Mouse (Mus musculus) heart, embryonic 15.5 days (tissue): ENCODE data around the gene 4430402I18Rik. TPM values are rescaled to one million over a fixed set of nuclear protein-coding genes. Genes with fewer than 3 reads are reported as not detected.

Experiments used
- ATAC-seq: fragments of 200-750 bp; cut with Nextera tagmentation; replicated peaks from 2 replicates; pipeline ENCODE4 v1.8.0; 2017; ENCODE audit warnings: low read depth, moderate TSS enrichment; ENCODE audit not compliant: insufficient number of reproducible peaks, insufficient read depth, low FRiP score
- H3K27ac ChIP-seq: fragments of 300-500 bp; sonication (generic); 2 replicates; pipeline ENCODE4 v1.5.1; 2015; ENCODE audit warnings: mild to moderate bottlenecking, inconsistent platforms
- H3K27me3 ChIP-seq: fragments of 300-500 bp; sonication (generic); 2 replicates; pipeline ENCODE4 v1.6.1; 2015; ENCODE audit warnings: inconsistent platforms
- H3K36me3 ChIP-seq: fragments of 300-500 bp; sonication (generic); 2 replicates; pipeline ENCODE4 v1.6.1; 2015; ENCODE audit warnings: mild to moderate bottlenecking, inconsistent platforms
- H3K4me1 ChIP-seq: fragments of 300-500 bp; sonication (generic); replicated peaks from 2 replicates; pipeline ENCODE4 v1.6.1; 2015; ENCODE audit warnings: inconsistent platforms
- H3K4me2 ChIP-seq: fragments of 300-500 bp; sonication (generic); 2 replicates; pipeline ENCODE4 v1.6.1; 2015; ENCODE audit warnings: inconsistent platforms, mild to moderate bottlenecking, moderate library complexity
- H3K4me3 ChIP-seq: fragments of 300-500 bp; sonication (generic); 2 replicates; pipeline ENCODE4 v1.5.1; 2015; ENCODE audit warnings: mild to moderate bottlenecking, inconsistent platforms
- H3K9ac ChIP-seq: fragments of 300-500 bp; sonication (generic); 2 replicates; pipeline ENCODE4 v1.6.1; 2015; ENCODE audit warnings: mild to moderate bottlenecking, inconsistent platforms
- H3K9me3 ChIP-seq: fragments of 300-500 bp; sonication (generic); replicated peaks from 2 replicates; pipeline ENCODE4 v1.6.1; 2016; ENCODE audit warnings: inconsistent platforms
- WGBS: fragments of 180-500 bp; shearing (Covaris S2); methylation state at CpG from one replicate; pipeline ENCODE4 v1.1.7; 2015; ENCODE audit warnings: mixed read lengths; 5-methylcytosine and 5-hydroxymethylcytosine counted together
- polyA plus RNA-seq: library from polyadenylated mRNA; unstranded; fragments of >200 nt; fragmentation: Nextera tagmentation; extraction: Ambion mirVana; gene quantifications from 2 replicates; pipeline ENCODE4 v1.2.1, GENCODE M21; 2015

The 4430402I18Rik gene
- polyA plus RNA-seq, 1 experiment from 2014 or later, result 11.4 TPM

- no peak for ATAC-seq
- no peaks in the 10 kb centered on the region for H3K4me1 ChIP-seq
- H3K9ac ChIP-seq, result no peak overlapping the region
- no peaks in the 10 kb centered on the region for H3K9me3 ChIP-seq
- WGBS, result 90% methylated on average over 10 of the region's 10 CpGs
- H3K4me3 ChIP-seq, result no peak overlapping the region
- H3K36me3 ChIP-seq, result no peaks in the 10 kb centered on the region
- no peak overlapping the region for H3K4me2 ChIP-seq
- no peak overlapping the region for H3K27ac ChIP-seq
- no peaks in the 10 kb centered on the region for H3K27me3 ChIP-seq
These were observed 104.0 kb downstream of the 4430402I18Rik start for GRCm38 (mm10) chr19:28863626-28864025.

- H3K9ac ChIP-seq, result no peak overlapping the region
- WGBS, result 78% methylated on average over 2 of the region's 2 CpGs
- no peak overlapping the region for H3K27ac ChIP-seq
- H3K9me3 ChIP-seq, result no peaks in the 10 kb centered on the region
- no peaks in the 10 kb centered on the region for H3K27me3 ChIP-seq
- no peaks in the 10 kb centered on the region for H3K4me1 ChIP-seq
- no peak overlapping the region for H3K4me2 ChIP-seq
- H3K4me3 ChIP-seq, result no peak overlapping the region
- ATAC-seq, result no peak
- no peaks in the 10 kb centered on the region for H3K36me3 ChIP-seq
These were observed 107.4 kb downstream of the 4430402I18Rik start for GRCm38 (mm10) chr19:28860246-28860645.

GRCm38 (mm10) chr19:28854831-28855230 is 112.8 kb downstream of the 4430402I18Rik start:
- no peaks in the 10 kb centered on the region for H3K27me3 ChIP-seq
- no peaks in the 10 kb centered on the region for H3K4me1 ChIP-seq
- no peaks in the 10 kb centered on the region for H3K9me3 ChIP-seq
- WGBS, result 71% methylated on average over 1 of the region's 1 CpGs
- H3K36me3 ChIP-seq, result no peaks in the 10 kb centered on the region
- H3K27ac ChIP-seq, result no peak overlapping the region
- H3K4me2 ChIP-seq, result no peak overlapping the region
- H3K4me3 ChIP-seq, result no peak overlapping the region
- no peak for ATAC-seq
- H3K9ac ChIP-seq, result no peak overlapping the region

DNA sequence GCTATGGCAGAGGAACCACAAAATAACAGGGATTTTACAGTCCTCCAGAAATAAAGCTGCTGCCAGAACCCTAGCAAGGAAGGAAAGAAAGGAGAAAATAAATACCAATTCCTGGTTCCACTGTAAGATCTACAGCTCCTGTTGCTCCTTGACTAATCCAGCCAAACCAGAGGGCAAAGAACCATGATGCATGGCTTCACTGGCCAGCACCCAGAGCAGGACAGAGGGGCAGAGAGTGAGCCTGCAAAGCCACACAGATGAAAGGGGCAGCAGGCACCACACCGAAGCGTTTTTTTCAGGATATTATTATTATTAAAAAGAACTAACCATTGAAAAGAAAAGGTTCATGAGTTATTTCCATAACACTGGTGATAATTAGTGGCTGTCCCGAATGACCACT is 115.6 kb downstream of the 4430402I18Rik start:
- Histone ChIP-seq H3K27ac (no peak overlapping the region), H3K4me1 (no peaks in the 10 kb centered on the region), H3K9me3 (no peaks in the 10 kb centered on the region), H3K36me3 (no peaks in the 10 kb centered on the region), H3K4me3 (no peak overlapping the region), H3K9ac (no peak overlapping the region), H3K27me3 (no peaks in the 10 kb centered on the region), H3K4me2 (no peak overlapping the region)
- WGBS, result 85% methylated on average over 3 of the region's 3 CpGs
- no peak for ATAC-seq

DNA sequence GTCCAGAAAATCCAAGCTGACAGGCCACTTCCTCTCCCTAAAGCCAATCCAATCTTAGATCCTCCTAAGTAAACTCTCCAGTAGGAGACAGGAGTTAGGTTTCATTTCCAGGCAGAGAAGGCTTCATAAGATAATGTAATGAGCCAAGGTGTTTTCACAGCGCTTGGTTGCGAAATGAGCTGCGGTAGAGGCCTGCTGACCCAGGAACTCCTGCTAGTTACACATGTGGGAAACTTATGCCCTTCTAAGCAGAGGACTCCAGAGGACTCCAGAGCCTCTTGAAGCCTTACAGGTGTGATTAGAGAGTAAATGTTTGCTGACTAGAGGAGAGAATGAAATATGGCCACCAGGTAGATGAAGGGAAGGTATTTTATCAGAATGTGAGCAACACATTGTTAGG is 117.1 kb downstream of the 4430402I18Rik start:
- Histone ChIP-seq H3K4me3 (no peak overlapping the region), H3K4me1 (no peaks in the 10 kb centered on the region), H3K9me3 (no peaks in the 10 kb centered on the region), H3K4me2 (no peak overlapping the region), H3K27me3 (no peaks in the 10 kb centered on the region), H3K36me3 (no peaks in the 10 kb centered on the region), H3K9ac (no peak overlapping the region), H3K27ac (no peak overlapping the region)
- ATAC-seq, result no peak
- WGBS, result 77% methylated on average over 3 of the region's 3 CpGs

- 49% methylated on average over 8 of the region's 8 CpGs for WGBS
- Histone ChIP-seq H3K9ac (no peak overlapping the region), H3K27ac (no peak overlapping the region), H3K36me3 (no peaks in the 10 kb centered on the region), H3K4me1 (0 out of 2 replicates have a peak, but pooled peaks cover 3% of the 10 kb centered on the region), H3K4me2 (no peak overlapping the region), H3K9me3 (no peaks in the 10 kb centered on the region), H3K4me3 (no peak overlapping the region), H3K27me3 (no peaks in the 10 kb centered on the region)
- no peak for ATAC-seq
These were observed 122.5 kb downstream of the 4430402I18Rik start for GRCm38 (mm10) chr19:28844946-28845710.

Other genes starting within 250 kb of the 4430402I18Rik start
- gene Slc1a1, start 132.8 kb downstream of the 4430402I18Rik start, polyA plus RNA-seq, result 4.2 and 4.7 TPM in 2 replicates
- gene Plpp6, start 3.8 kb downstream of the 4430402I18Rik start, polyA plus RNA-seq, result 7.1 and 8.5 TPM in 2 replicates
- gene Cdc37l1, start 22.6 kb upstream of the 4430402I18Rik start, polyA plus RNA-seq, result 41.3 and 44.8 TPM in 2 replicates
- gene Ak3, start 80.2 kb upstream of the 4430402I18Rik start, polyA plus RNA-seq, result 87.6 and 87.7 TPM in 2 replicates
- gene Rcl1, start 133.6 kb upstream of the 4430402I18Rik start, polyA plus RNA-seq, result 14.2 and 25.7 TPM in 2 replicates